In genomic region chr6:5237510-5237909, GRCm38 (mm10) we compare ENCODE assay signal across 33 mouse cellular contexts. TPM values are rescaled to one million over a fixed set of nuclear protein-coding genes. Genes with fewer than 3 reads are reported as not detected.
DNase-seq lines count a peak whose midpoint lies in the region; ATAC-seq and TF ChIP-seq lines count a peak whose summit lies in the region.
"Had no signal": no experiment of that assay in that cellular context is flagged by ENCODE, and none has a peak within 500 bp of the region (broad histone marks: within the 10 kb centered on the region; RNA-seq: fewer than 3 reads in every experiment).

No protein-coding gene starts in this region.

- H3K4me1 ChIP-seq in G1E (ENCODE audit: insufficient read depth, low read depth, low read length) = peaks cover 40% of the 10 kb centered on the region
- no peaks in the 10 kb centered on the region for H3K4me1 ChIP-seq in lung, embryonic 14.5 days (ENCODE audit: insufficient read depth)
- H3K4me1 ChIP-seq: forebrain, embryonic 13.5 days; heart, embryonic 10.5 days; heart, embryonic 15.5 days; kidney, embryonic 15.5 days; limb, embryonic 13.5 days had no signal

- 55% methylated on average over 4 of the region's 4 CpGs for WGBS in lung, embryonic 14.5 days

- H3K9ac ChIP-seq in lung, embryonic 14.5 days = no peak overlapping the region
- H3K9ac ChIP-seq: forebrain, embryonic 13.5 days; heart, embryonic 15.5 days; kidney, embryonic 15.5 days; limb, embryonic 13.5 days had no signal

- peaks cover 34% of the 10 kb centered on the region for H3K36me3 ChIP-seq in G1E (replicated peaks)
- no peaks in the 10 kb centered on the region for H3K36me3 ChIP-seq in lung, embryonic 14.5 days (ENCODE audit: insufficient read depth)
- H3K36me3 ChIP-seq: kidney, embryonic 15.5 days; limb, embryonic 13.5 days had no signal

- CTCF ChIA-PET in Patski (lab: Charles Lee) = interaction anchor here (1.3 kb wide), 1 partner anchor 19 kb away, joined by 3 read pairs; no protein-coding TSS in a partner anchor

- ATAC-seq in G1E (ENCODE audit: extremely low read depth, insufficient number of reproducible peaks, low FRiP score, poor library complexity, severe bottlenecking) (no peak), Patski (peak; percentile 85)
- peak; percentile 66; the same call in 1 of the 2 replicates for ATAC-seq in lung, embryonic 14.5 days (ENCODE audit: insufficient read depth)
- ATAC-seq: forebrain, embryonic 13.5 days; hindbrain, postnatal 0 days; intestine, postnatal 0 days had no signal

- DNase-seq in G1E (ENCODE audit: low spot score) = no peak
- DNase-seq in Patski (ENCODE audit: low read depth, low spot score) = no peak
- peak; percentile 62 for DNase-seq in lung, embryonic 14.5 days
- peak; percentile 44 for DNase-seq in lung, postnatal 14 days
- DNase-seq in layer of hippocampus, postnatal 10 days (ENCODE audit: low spot score in 2 of 2) = no peak
- no peak for DNase-seq in embryo, embryonic 10.5 days (ENCODE audit: low spot score)
- no peak for DNase-seq in layer of hippocampus, adult 2 months (ENCODE audit: low spot score in 2 of 2)
- DNase-seq: adrenal gland, postnatal 10 days; B cell, adult 2 months; cerebellum, adult 8-10 months; cerebellum, postnatal 25 days; gastrocnemius, postnatal 25 days; heart, adult 11 months; kidney, postnatal 25 days; midbrain, embryonic 14.5 days; thymus, adult 2 months had no signal

- POLR2A ChIA-PET in Patski (lab: Charles Lee) = no interaction called here

- in situ Hi-C loops in Patski (cut with MboI; ENCODE audit: low pct_unique_long_range_greater_than_20kb) = no loop called here

- no peak overlapping the region for H3K4me2 ChIP-seq in lung, embryonic 14.5 days
- H3K4me2 ChIP-seq: forebrain, embryonic 13.5 days; heart, embryonic 15.5 days; kidney, embryonic 15.5 days; limb, embryonic 13.5 days had no signal

- no peaks in the 10 kb centered on the region for H3K27me3 ChIP-seq in G1E (ENCODE audit: insufficient read depth, low read length)
- no peaks in the 10 kb centered on the region for H3K27me3 ChIP-seq in Patski
- H3K27me3 ChIP-seq in lung, embryonic 14.5 days (ENCODE audit: insufficient read depth, low read length) = no peaks in the 10 kb centered on the region
- H3K27me3 ChIP-seq: forebrain, embryonic 13.5 days; heart, embryonic 15.5 days; kidney, embryonic 15.5 days; limb, embryonic 13.5 days had no signal

- TF ChIP-seq CTCF in G1E (IDR thresholded peaks at IDR 0.05; ENCODE audit: low read depth, low read length) (no peak), Patski (IDR thresholded peaks at IDR 0.05) (no peak)
- no peak for TF ChIP-seq CTCF in lung, embryonic 14.5 days (IDR thresholded peaks at IDR 0.05; ENCODE audit: low read depth)
- TF ChIP-seq CTCF in layer of hippocampus, adult 2 months (conservative IDR thresholded peaks at IDR 0.05) = no peak

- H3K9me3 ChIP-seq in G1E (replicated peaks) = no peaks in the 10 kb centered on the region
- no peaks in the 10 kb centered on the region for H3K9me3 ChIP-seq in lung, embryonic 14.5 days (ENCODE audit: low read depth, low read length)
- H3K9me3 ChIP-seq: forebrain, embryonic 13.5 days; heart, embryonic 10.5 days; heart, embryonic 15.5 days; kidney, embryonic 15.5 days; limb, embryonic 13.5 days had no signal

- no peak overlapping the region for H3K27ac ChIP-seq in lung, embryonic 14.5 days (ENCODE audit: low read depth)
- H3K27ac ChIP-seq in layer of hippocampus, adult 2 months = no peak overlapping the region
- H3K27ac ChIP-seq: forebrain, embryonic 13.5 days; heart, embryonic 10.5 days; heart, embryonic 15.5 days; hindbrain, postnatal 0 days; kidney, embryonic 15.5 days; limb, embryonic 13.5 days; macrophage had no signal

- H3K4me3 ChIP-seq in G1E (ENCODE audit: low read depth, low read length) = peak overlapping the region; percentile 66; the same call in 1 of the 2 replicates
- no peak overlapping the region for H3K4me3 ChIP-seq in lung, embryonic 14.5 days (ENCODE audit: low read depth, low read length)
- no peak overlapping the region for H3K4me3 ChIP-seq in layer of hippocampus, adult 2 months
- H3K4me3 ChIP-seq: forebrain, embryonic 13.5 days; heart, embryonic 10.5 days; heart, embryonic 15.5 days; kidney, embryonic 15.5 days; limb, embryonic 13.5 days had no signal

RNA-seq across cellular contexts. Expression of gene Pon3, which starts 18.6 kb away (rescaled TPM):
- total RNA-seq in G1E (2014; fragmentation: Nextera tagmentation) (75.7 and 101 TPM in 2 replicates), G1E (2017) (48.2 and 48.5 TPM in 2 replicates)
- polyA plus RNA-seq in G1E (2012) (1.5 and 1.9 TPM in 2 replicates), Patski (2021) (1.8 TPM)
- polyA plus RNA-seq in lung, embryonic 14.5 days (2014; fragmentation: Nextera tagmentation; extraction: Ambion mirVana) = 14.2 and 15.2 TPM in 2 replicates
- total RNA-seq in layer of hippocampus, postnatal 10 days (2021) = 1 to 10 TPM; 1.8 to 3.9 TPM
- 1 to 10 TPM; 2.5 to 3.3 TPM for total RNA-seq in layer of hippocampus, adult 2 months (2021)

RNA-seq across cellular contexts. Expression of gene Pon1, which starts 43.8 kb away (rescaled TPM):
- total RNA-seq in G1E (2014; fragmentation: Nextera tagmentation) (not detected in 2 replicates), G1E (2017) (0.12 and 0.16 TPM in 2 replicates)
- polyA plus RNA-seq in G1E (2012) (not detected in 2 replicates), Patski (2021) (not detected)
- 0.15 TPM in 1 of 2 replicates, not detected in the other for polyA plus RNA-seq in lung, embryonic 14.5 days (2014; fragmentation: Nextera tagmentation; extraction: Ambion mirVana)
- total RNA-seq in layer of hippocampus, postnatal 10 days (2021) = not detected
- total RNA-seq in layer of hippocampus, adult 2 months (2021) = not detected
- total RNA-seq: heart, postnatal 25 days; layer of hippocampus, adult 18-20 months; layer of hippocampus, postnatal 25 days; left cerebral cortex, adult 8-10 months; left cerebral cortex, postnatal 36 days; megakaryocyte-erythroid progenitor cell, adult 5-6 weeks; monocyte, adult 5-6 weeks had no signal
- polyA plus RNA-seq: embryonic facial prominence, embryonic 11.5 days; forebrain, embryonic 13.5 days; heart, embryonic 15.5 days; intestine, postnatal 0 days; kidney, embryonic 15.5 days; limb, embryonic 13.5 days; macrophage; midbrain, embryonic 14.5 days; neural tube, embryonic 14.5 days had no signal

Comparison
In these comparisons a context has a peak if more than half of its experiments do, and no peak if none do; other contexts are left out.
1. DNase-seq: peak in lung, embryonic 14.5 days (single experiment) and lung, postnatal 14 days (single experiment); none in G1E (single experiment), Patski (single experiment), layer of hippocampus, postnatal 10 days (0 of 2), embryo, embryonic 10.5 days (single experiment) and layer of hippocampus, adult 2 months (0 of 2).
2. RNA of gene Pon3, which starts 18.6 kb away (total RNA-seq): 48.2 to 101 TPM in G1E; 1.8 to 3.9 TPM in layer of hippocampus, postnatal 10 days and 2.5 to 3.3 TPM in layer of hippocampus, adult 2 months; every median in the first group is over 10 times any median in the second.